Mouse (Mus musculus) intestine, postnatal 0 days (tissue): ENCODE results near the gene Arhgap45. TPM values are rescaled to one million over a fixed set of nuclear protein-coding genes. Genes with fewer than 3 reads are reported as not detected.

ENCODE experiments used
- ATAC-seq: fragments of 200-750 bp; cut with Nextera tagmentation; 2 replicates; pipeline ENCODE4 v1.8.0; 2017; ENCODE audit warnings: mild to moderate bottlenecking, moderate TSS enrichment, moderate library complexity
- H3K27ac ChIP-seq: fragments of 300-500 bp; sonication (generic); 2 replicates; pipeline ENCODE4 v1.5.1; 2014; ENCODE audit warnings: mild to moderate bottlenecking, low read depth, low read length, moderate library complexity
- H3K27me3 ChIP-seq: fragments of 300-500 bp; sonication (generic); replicated peaks from 2 replicates; pipeline ENCODE4 v1.6.1; 2014; ENCODE audit warnings: low read length, mixed read lengths; ENCODE audit not compliant: control insufficient read depth, insufficient read depth
- H3K36me3 ChIP-seq: fragments of 300-500 bp; sonication (generic); 2 replicates; pipeline ENCODE4 v1.6.1; 2014; ENCODE audit warnings: mild to moderate bottlenecking, moderate library complexity; ENCODE audit not compliant: control insufficient read depth, insufficient read depth
- H3K4me1 ChIP-seq: fragments of 300-500 bp; sonication (generic); replicated peaks from 2 replicates; pipeline ENCODE4 v1.6.1; 2014; ENCODE audit warnings: antibody characterized with exemption, low read length, mixed read lengths; ENCODE audit not compliant: control insufficient read depth, insufficient read depth
- H3K4me2 ChIP-seq: fragments of 300-500 bp; sonication (generic); replicated peaks from 2 replicates; pipeline ENCODE4 v1.6.1; 2014; ENCODE audit warnings: low read depth, mild to moderate bottlenecking, moderate library complexity
- H3K4me3 ChIP-seq: fragments of 300-500 bp; sonication (generic); 2 replicates; pipeline ENCODE4 v1.5.1; 2014; ENCODE audit warnings: low read depth, low read length
- H3K9ac ChIP-seq: fragments of 300-500 bp; sonication (generic); 2 replicates; pipeline ENCODE4 v1.6.1; 2014; ENCODE audit warnings: mild to moderate bottlenecking, low read depth, low read length
- H3K9me3 ChIP-seq: fragments of 300-500 bp; sonication (generic); 2 replicates; pipeline ENCODE4 v1.6.1; 2016; ENCODE audit warnings: mixed run types; ENCODE audit not compliant: control insufficient read depth
- CTCF ChIP-seq: sonication (generic); IDR thresholded peaks from 2 replicates; pipeline ENCODE4 v1.5.1; 2016; ENCODE audit warnings: low read depth, mild to moderate bottlenecking, control low read depth, antibody characterized with exemption, moderate library complexity
- WGBS: fragments of 180-500 bp; shearing (Covaris S2); extraction: QIAGEN DNeasy Blood & Tissue Kit; methylation state at CpG from one replicate; pipeline ENCODE4 v1.1.7; 2014; 5-methylcytosine and 5-hydroxymethylcytosine counted together
- polyA plus RNA-seq: library from polyadenylated mRNA; unstranded; fragments of >200 nt; fragmentation: Nextera tagmentation; extraction: Ambion mirVana; gene quantifications from 2 replicates; pipeline ENCODE4 v1.2.1, GENCODE M21; 2015

The Arhgap45 gene
- polyA plus RNA-seq, 1 experiment from 2014 or later = 1.2 TPM

GRCm38 (mm10) chr10:80030736-80031135, 14.3 kb downstream of the Arhgap45 start:
- no peak overlapping the region for H3K4me2 ChIP-seq
- TF ChIP-seq CTCF = no peak
- WGBS = 85% methylated on average over 17 of the region's 17 CpGs
- H3K4me1 ChIP-seq = peaks cover 6% of the 10 kb centered on the region; the same call in 1 of the 2 replicates
- H3K36me3 ChIP-seq = peaks cover 7% of the 10 kb centered on the region
- no peak for ATAC-seq
- H3K9me3 ChIP-seq = no peaks in the 10 kb centered on the region
- H3K9ac ChIP-seq = no peak overlapping the region
- H3K27ac ChIP-seq = no peak overlapping the region
- no peaks in the 10 kb centered on the region for H3K27me3 ChIP-seq
- no peak overlapping the region for H3K4me3 ChIP-seq

GRCm38 (mm10) chr10:80032799-80033480, 16.5 kb downstream of the Arhgap45 start:
- Histone ChIP-seq H3K27me3 (no peaks in the 10 kb centered on the region), H3K27ac (peak overlapping the region; percentile 70), H3K4me2 (peak overlapping the region; percentile 35), H3K9me3 (no peaks in the 10 kb centered on the region), H3K4me3 (no peak overlapping the region), H3K4me1 (peaks cover 3% of the 10 kb centered on the region), H3K36me3 (peaks cover 26% of the 10 kb centered on the region), H3K9ac (no peak overlapping the region; the same call in 1 of the 2 replicates)
- peak; percentile 75 for ATAC-seq
- 10% methylated on average over 5 of the region's 5 CpGs for WGBS
- TF ChIP-seq CTCF = no peak

GRCm38 (mm10) chr10:80033511-80034391, 17.3 kb downstream of the Arhgap45 start:
- WGBS = 16% methylated on average over 9 of the region's 9 CpGs
- TF ChIP-seq CTCF = peak; percentile 82
- H3K36me3 ChIP-seq = peaks cover 32% of the 10 kb centered on the region
- no peaks in the 10 kb centered on the region for H3K9me3 ChIP-seq
- no peak overlapping the region for H3K4me3 ChIP-seq
- H3K9ac ChIP-seq = no peak overlapping the region; the same call in 1 of the 2 replicates
- H3K4me1 ChIP-seq = peaks cover 3% of the 10 kb centered on the region
- H3K4me2 ChIP-seq = peak overlapping the region; percentile 35; the same call in 1 of the 2 replicates
- ATAC-seq = peak; percentile 87
- peak overlapping the region; percentile 70 for H3K27ac ChIP-seq
- no peaks in the 10 kb centered on the region for H3K27me3 ChIP-seq

DNA sequence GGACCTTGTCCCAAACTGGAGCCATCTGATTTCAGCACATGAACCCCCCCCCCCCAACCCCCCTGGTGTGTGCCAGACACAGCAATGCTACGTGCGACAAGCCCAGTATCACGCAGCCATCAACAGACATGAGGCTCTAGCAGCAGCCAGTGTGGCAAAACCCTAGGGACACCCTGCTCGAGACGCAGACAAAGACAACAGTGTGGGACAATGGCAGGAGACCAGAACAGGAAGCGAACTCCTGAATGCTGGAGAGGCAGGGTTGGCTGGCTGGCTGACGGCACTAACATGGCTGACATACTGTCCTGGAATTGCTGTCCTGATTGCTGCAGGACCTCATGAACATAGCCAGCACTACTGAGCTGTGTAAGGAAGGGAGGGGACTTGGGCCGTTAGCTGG, 18.7 kb downstream of the Arhgap45 start:
- Histone ChIP-seq H3K27ac (peak overlapping the region; percentile 30; the same call in 1 of the 2 replicates), H3K4me1 (peaks cover 6% of the 10 kb centered on the region), H3K4me2 (no peak overlapping the region), H3K9ac (no peak overlapping the region), H3K27me3 (no peaks in the 10 kb centered on the region), H3K4me3 (no peak overlapping the region), H3K9me3 (no peaks in the 10 kb centered on the region), H3K36me3 (peaks cover 32% of the 10 kb centered on the region)
- no peak for ATAC-seq
- no peak for TF ChIP-seq CTCF
- 81% methylated on average over 8 of the region's 8 CpGs for WGBS

DNA sequence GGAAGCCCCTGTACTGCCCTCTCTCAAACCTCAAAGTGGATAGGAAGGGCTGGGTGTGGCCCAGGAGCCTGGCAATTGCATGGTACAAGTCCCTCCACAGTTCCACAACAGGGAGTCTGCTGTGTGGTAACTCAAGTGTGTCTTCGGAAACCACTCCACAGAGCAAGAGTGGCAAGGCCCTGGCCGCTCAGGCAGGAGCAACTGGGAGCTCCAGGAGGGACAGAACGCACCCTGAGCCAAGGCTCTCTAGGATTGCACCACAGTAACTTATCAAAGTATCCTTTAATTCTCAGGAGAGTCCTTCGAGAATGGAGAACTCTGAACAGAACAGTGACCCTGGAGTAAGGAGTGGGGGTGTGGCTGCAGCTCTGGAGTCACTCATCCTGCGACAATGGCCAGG, 19.2 kb downstream of the Arhgap45 start:
- no peak overlapping the region for H3K4me2 ChIP-seq
- no peaks in the 10 kb centered on the region for H3K9me3 ChIP-seq
- no peaks in the 10 kb centered on the region for H3K27me3 ChIP-seq
- H3K4me3 ChIP-seq = no peak overlapping the region
- TF ChIP-seq CTCF = no peak
- H3K4me1 ChIP-seq = peaks cover 6% of the 10 kb centered on the region
- no peak overlapping the region for H3K9ac ChIP-seq
- no peak for ATAC-seq
- WGBS = 75% methylated on average over 5 of the region's 5 CpGs
- H3K27ac ChIP-seq = peak overlapping the region; percentile 30; the same call in 1 of the 2 replicates
- H3K36me3 ChIP-seq = peaks cover 32% of the 10 kb centered on the region

GRCm38 (mm10) chr10:80036832-80037231, 20.4 kb downstream of the Arhgap45 start:
- Histone ChIP-seq H3K36me3 (peaks cover 32% of the 10 kb centered on the region), H3K9ac (no peak overlapping the region), H3K4me3 (no peak overlapping the region), H3K4me2 (no peak overlapping the region), H3K9me3 (no peaks in the 10 kb centered on the region), H3K27me3 (no peaks in the 10 kb centered on the region), H3K27ac (0 out of 2 replicates have a peak overlapping the region, but pooled peaks have one; percentile 35), H3K4me1 (peaks cover 6% of the 10 kb centered on the region)
- 87% methylated on average over 13 of the region's 13 CpGs for WGBS
- ATAC-seq = no peak
- TF ChIP-seq CTCF = no peak
